Mouse (Mus musculus) CH12.LX (cell line): ENCODE data around the gene Smyd5.

Source experiments
- MAX ChIP-seq: IDR thresholded peaks from 2 replicates; pipeline ENCODE4 v1.6.1; 2011; ENCODE audit warnings: low read length, improper control_type of control experiment
- TBP ChIP-seq: conservative IDR thresholded peaks from 2 replicates; pipeline ENCODE4 v1.6.1; 2011; ENCODE audit warnings: low read depth, low read length, improper control_type of control experiment

- TF ChIP-seq TBP, result no peak
- no peak for TF ChIP-seq MAX
Measured at GRCm38 (mm10) chr6:85445286-85445685, 13.5 kb downstream of the Smyd5 start.
